Mouse (Mus musculus) kidney, postnatal 0 days (tissue): ENCODE results near the gene Sdk1. TPM values are rescaled to one million over a fixed set of nuclear protein-coding genes. Genes with fewer than 3 reads are reported as not detected.

ENCODE experiments used
- ATAC-seq: fragments of 200-750 bp; cut with Nextera tagmentation; replicated peaks from 2 replicates; pipeline ENCODE4 v1.8.0; 2017; ENCODE audit warnings: low read depth, moderate number of reproducible peaks, moderate TSS enrichment, moderate library complexity; ENCODE audit not compliant: low FRiP score
- DNase-seq: peaks from one replicate; pipeline ENCODE4 v3.0.0-alpha.2; 2016; ENCODE audit warnings: low spot score
- H3K27ac ChIP-seq: fragments of 300-500 bp; sonication (generic); 2 replicates; pipeline ENCODE4 v1.5.1; 2014; ENCODE audit warnings: mild to moderate bottlenecking
- H3K27me3 ChIP-seq: fragments of 300-500 bp; sonication (generic); 2 replicates; pipeline ENCODE4 v1.6.1; 2014; ENCODE audit warnings: low read length, mixed read lengths; ENCODE audit not compliant: insufficient read depth
- H3K36me3 ChIP-seq: fragments of 300-500 bp; sonication (generic); 2 replicates; pipeline ENCODE4 v1.6.1; 2014; ENCODE audit warnings: low read length, mixed read lengths; ENCODE audit not compliant: insufficient read depth
- H3K4me1 ChIP-seq: fragments of 300-500 bp; sonication (generic); replicated peaks from 2 replicates; pipeline ENCODE4 v1.6.1; 2014; ENCODE audit warnings: antibody characterized with exemption, low read length, mixed read lengths; ENCODE audit not compliant: insufficient read depth
- H3K4me2 ChIP-seq: fragments of 300-500 bp; sonication (generic); 2 replicates; pipeline ENCODE4 v1.6.1; 2014; ENCODE audit warnings: mild to moderate bottlenecking, low read length, moderate library complexity, mixed read lengths
- H3K4me3 ChIP-seq: fragments of 300-500 bp; sonication (generic); replicated peaks from 2 replicates; pipeline ENCODE4 v1.5.1; 2014; ENCODE audit warnings: low read depth, low read length
- H3K9ac ChIP-seq: fragments of 300-500 bp; sonication (generic); 2 replicates; pipeline ENCODE4 v1.6.1; 2014; ENCODE audit warnings: low read depth, low read length
- H3K9me3 ChIP-seq: fragments of 300-500 bp; sonication (generic); replicated peaks from 2 replicates; pipeline ENCODE4 v1.6.1; 2016; ENCODE audit warnings: low read length, inconsistent platforms, mixed read lengths
- CTCF ChIP-seq: IDR thresholded peaks from 2 replicates; pipeline ENCODE4 v1.5.1; 2016; ENCODE audit warnings: antibody characterized with exemption, low read depth, mild to moderate bottlenecking, moderate library complexity
- WGBS: fragments of 180-500 bp; shearing (Covaris S2); extraction: QIAGEN DNeasy Blood & Tissue Kit; methylation state at CpG from one replicate; pipeline ENCODE4 v1.1.7; 2014; 5-methylcytosine and 5-hydroxymethylcytosine counted together
- polyA plus RNA-seq: library from polyadenylated mRNA; unstranded; fragments of >200 nt; fragmentation: Nextera tagmentation; extraction: Ambion mirVana; gene quantifications from 2 replicates; pipeline ENCODE4 v1.2.1, GENCODE M21; 2015

Sdk1 gene
- polyA plus RNA-seq, 1 experiment from 2014 or later = 2.1 TPM

GRCm38 (mm10) chr5:142258716-142259115 lies 1017.4 kb downstream of the Sdk1 start:
- Histone ChIP-seq H3K4me1 (no peaks in the 10 kb centered on the region), H3K9ac (no peak overlapping the region), H3K36me3 (no peaks in the 10 kb centered on the region), H3K4me2 (no peak overlapping the region), H3K9me3 (no peaks in the 10 kb centered on the region), H3K27ac (no peak overlapping the region), H3K4me3 (no peak overlapping the region), H3K27me3 (no peaks in the 10 kb centered on the region)
- 81% methylated on average over 7 of the region's 7 CpGs for WGBS
- DNase-seq (no peak), ATAC-seq (no peak)
- TF ChIP-seq CTCF = no peak

GRCm38 (mm10) chr5:142262060-142262459 lies 1020.8 kb downstream of the Sdk1 start:
- H3K27ac ChIP-seq = no peak overlapping the region
- no peak for TF ChIP-seq CTCF
- no peak overlapping the region for H3K4me2 ChIP-seq
- no peaks in the 10 kb centered on the region for H3K27me3 ChIP-seq
- ATAC-seq (no peak), DNase-seq (no peak)
- no peak overlapping the region for H3K4me3 ChIP-seq
- no peaks in the 10 kb centered on the region for H3K9me3 ChIP-seq
- 52% methylated on average over 6 of the region's 6 CpGs for WGBS
- no peaks in the 10 kb centered on the region for H3K36me3 ChIP-seq
- no peak overlapping the region for H3K9ac ChIP-seq
- no peaks in the 10 kb centered on the region for H3K4me1 ChIP-seq

Other genes starting within 250 kb of the Sdk1 start
- gene Card11, start 240.9 kb upstream of the Sdk1 start, polyA plus RNA-seq = 0.16 and 0.18 TPM in 2 replicates